Mouse (Mus musculus) left cerebral cortex, postnatal 4 days (tissue): ENCODE results near the gene Slc2a4. TPM values are rescaled to one million over a fixed set of nuclear protein-coding genes. Genes with fewer than 3 reads are reported as not detected.
"Not testable (repeated sequence)": the region's sequence is repeated elsewhere in the genome, so short reads cannot be mapped to it uniquely, and the experiment has no call there.

Source experiments
- DNase-seq: peaks from one replicate; pipeline ENCODE4 v3.0.0-alpha.2; 2022
- intact Hi-C: fragments of 180-260 bp; cut with DNase I; formaldehyde crosslinking; loops from one replicate; pipeline ENCODE4 v1.15.1; 2025
- total RNA-seq, 2 experiments: library from RNA; stranded (reverse); gene quantifications; 2 replicates each; pipeline ENCODE4 v1.2.3; 2021

Slc2a4 gene
- total RNA-seq, 2 experiments from 2014 or later = 1.7 to 3.2 TPM

- no peak for DNase-seq
Observed at GRCm38 (mm10) chr11:69945997-69946891, 1.7 kb downstream of the Slc2a4 start.

GRCm38 (mm10) chr11:69945216-69945615 is 2.8 kb downstream of the Slc2a4 start:
- intact Hi-C loops = no loop called here
- DNase-seq = no peak

More at GRCm38 (mm10) chr11:69945997-69946891, 1.7 kb downstream of the Slc2a4 start:
- intact Hi-C loops = no loop called here

GRCm38 (mm10) chr11:69940962-69941361 is 7.0 kb downstream of the Slc2a4 start:
- intact Hi-C loops = no loop called here
- peak; percentile 87 for DNase-seq

GRCm38 (mm10) chr11:69939731-69940130 is 8.3 kb downstream of the Slc2a4 start:
- intact Hi-C loops = loop anchor here (10.0 kb wide), 1 partner anchor 45 kb away; the partner anchor contains the start of genes Ctdnep1 and Elp5
- no peak for DNase-seq

DNA sequence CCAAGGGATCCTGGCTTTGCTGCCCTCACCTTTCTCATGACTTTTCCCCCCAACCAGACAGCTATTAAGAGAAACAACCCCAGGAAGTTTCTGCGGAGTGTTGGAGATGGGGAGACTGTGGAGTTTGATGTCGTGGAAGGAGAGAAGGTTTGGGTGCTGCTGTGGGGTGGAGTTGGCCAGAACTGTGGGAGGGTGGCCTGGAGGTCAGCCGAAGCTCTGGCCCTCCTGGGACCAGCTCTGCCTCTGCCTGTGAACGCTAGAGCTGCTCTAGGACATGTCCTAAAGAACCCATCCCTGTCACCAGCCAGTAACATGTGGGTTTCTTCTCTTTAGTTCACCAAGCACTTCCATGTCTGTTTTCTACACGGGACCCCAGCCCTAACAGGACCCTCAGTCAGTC is 8.8 kb downstream of the Slc2a4 start:
- intact Hi-C loops = loop anchor here (10.0 kb wide), 1 partner anchor 46 kb away; the partner anchor contains the start of genes Ctdnep1 and Elp5
- DNase-seq = no peak

DNA sequence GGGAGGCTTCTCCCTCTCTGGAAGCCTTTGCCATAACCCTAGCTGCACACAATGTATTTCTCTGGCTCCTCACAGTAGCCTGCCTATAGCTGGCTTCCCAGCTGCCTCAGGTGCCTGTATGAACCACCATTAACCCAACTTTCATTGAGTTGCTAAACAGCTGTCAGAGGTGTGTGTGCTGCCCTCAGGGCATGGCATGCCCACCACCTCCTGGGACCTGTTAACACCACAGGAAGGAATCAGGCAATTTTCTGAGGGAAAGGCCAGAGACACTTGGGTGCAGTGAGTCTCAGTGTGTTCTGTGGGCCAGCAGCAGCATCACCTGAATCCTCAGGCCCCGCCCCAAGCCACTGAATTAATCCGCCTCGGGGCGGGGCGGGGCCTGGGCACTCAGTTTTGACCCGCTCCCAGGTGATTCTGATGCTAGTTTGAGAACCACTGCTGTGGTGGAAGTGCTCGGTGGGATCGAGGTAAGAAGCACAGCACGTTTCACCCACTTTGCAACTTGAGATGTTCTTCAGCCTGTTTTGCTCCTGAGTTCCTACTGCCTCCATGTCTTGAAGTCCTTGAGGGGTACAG is 9.5 kb downstream of the Slc2a4 start:
- intact Hi-C loops = loop anchor here (10.0 kb wide), 1 partner anchor 46 kb away; the partner anchor contains the start of genes Ctdnep1 and Elp5
- no peak for DNase-seq

- intact Hi-C loops = loop anchor here (10.0 kb wide), 1 partner anchor 47 kb away; the partner anchor contains the start of genes Ctdnep1 and Elp5
- DNase-seq = no peak
Observed at GRCm38 (mm10) chr11:69937834-69938233, 10.2 kb downstream of the Slc2a4 start.

- intact Hi-C loops = loop anchor here (10.0 kb wide), 1 partner anchor 47 kb away; the partner anchor contains the start of genes Ctdnep1 and Elp5
- DNase-seq = peak; percentile 39
Observed at GRCm38 (mm10) chr11:69937385-69937784, 10.6 kb downstream of the Slc2a4 start.

GRCm38 (mm10) chr11:69936714-69937347 is 11.2 kb downstream of the Slc2a4 start:
- no peak for DNase-seq
- intact Hi-C loops = loop anchor here (10.0 kb wide), 1 partner anchor 48 kb away; the partner anchor contains the start of genes Ctdnep1 and Elp5

DNA sequence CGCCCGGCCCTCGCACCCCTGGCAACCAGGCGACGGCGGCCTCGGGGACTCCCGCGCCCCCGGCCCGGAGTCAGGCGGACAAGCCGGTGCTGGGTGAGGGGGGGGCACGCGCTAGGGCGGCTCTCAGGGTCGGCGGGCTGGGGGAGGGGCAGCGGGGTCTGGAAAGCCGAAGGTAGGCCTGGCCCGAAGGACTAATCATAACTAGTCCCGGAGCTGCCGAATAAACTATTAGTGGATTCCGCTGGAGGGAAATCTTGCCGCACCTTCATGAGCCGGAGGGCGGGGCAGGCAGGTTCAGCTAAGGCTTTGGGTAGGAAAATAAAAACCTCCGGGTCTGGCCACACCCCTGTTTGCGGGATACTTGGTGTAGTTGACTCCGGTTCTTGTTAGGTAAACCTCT is 11.8 kb downstream of the Slc2a4 start:
- DNase-seq = no peak
- intact Hi-C loops = loop anchor here (10.0 kb wide), 1 partner anchor 49 kb away; the partner anchor contains the start of genes Ctdnep1 and Elp5

GRCm38 (mm10) chr11:69935137-69935879 is 12.7 kb downstream of the Slc2a4 start, which contains the start of gene Ybx2:
Gene Ybx2, plus strand, starts transcription at chr11:69935796.
- intact Hi-C loops = loop anchor here (10.0 kb wide), 1 partner anchor 49 kb away; the partner anchor contains the start of genes Ctdnep1 and Elp5
- peak; percentile 96 for DNase-seq

DNA sequence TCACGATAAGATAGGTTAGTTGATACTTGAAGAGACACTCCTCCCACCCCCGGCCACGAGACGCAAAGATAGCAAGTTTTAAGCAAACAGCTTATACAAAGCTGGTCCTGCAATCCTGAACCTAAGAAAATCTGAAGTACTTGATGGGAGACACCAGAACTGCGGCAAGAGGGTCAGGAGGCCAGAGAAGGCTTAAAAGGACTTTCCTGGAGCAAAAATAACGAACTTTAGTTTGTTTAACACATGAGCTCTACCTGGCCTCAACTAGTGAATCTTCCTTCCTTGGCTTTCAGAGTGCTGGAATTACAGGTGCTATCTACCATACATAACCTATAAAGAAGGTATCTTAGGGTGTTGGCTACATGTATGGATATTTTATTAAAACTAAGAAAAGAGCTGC is 13.3 kb downstream of the Slc2a4 start:
- intact Hi-C loops = loop anchor here (5.0 to 10.0 kb wide), 2 partner anchors 50 to 278 kb away; partner anchors contain the start of genes Ctdnep1, Elp5 and Slc16a11
- DNase-seq = no peak

GRCm38 (mm10) chr11:69934169-69934568 is 13.8 kb downstream of the Slc2a4 start:
- peak; percentile 97 for DNase-seq
- intact Hi-C loops = loop anchor here (5.0 to 10.0 kb wide), 2 partner anchors 51 to 278 kb away; partner anchors contain the start of genes Ctdnep1, Elp5 and Slc16a11

DNA sequence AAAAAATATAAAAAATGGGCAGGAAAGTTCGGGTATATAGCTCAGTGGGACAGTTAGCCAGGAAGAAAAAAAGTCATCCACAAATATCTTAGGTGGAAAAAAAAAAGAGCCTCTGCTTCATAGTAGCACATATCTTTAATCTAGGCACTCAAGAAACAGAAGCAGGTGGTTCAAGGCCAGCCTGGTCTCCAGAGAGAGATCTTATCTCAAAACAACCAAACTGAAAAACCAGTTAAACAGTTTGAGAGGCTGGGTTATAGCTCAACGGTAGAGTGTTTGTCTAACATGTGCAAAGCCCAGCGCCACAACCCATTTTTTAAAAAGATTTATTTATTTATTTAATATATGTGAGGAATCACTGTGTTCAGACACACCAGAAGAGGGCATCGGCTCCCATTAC is 14.9 kb downstream of the Slc2a4 start:
- intact Hi-C loops = loop anchor here (5.0 to 10.0 kb wide), 2 partner anchors 52 to 279 kb away; partner anchors contain the start of genes Ctdnep1, Elp5 and Slc16a11
- DNase-seq = no peak

GRCm38 (mm10) chr11:69932254-69932653 is 15.7 kb downstream of the Slc2a4 start:
- no peak for DNase-seq
- intact Hi-C loops = loop anchor here (5.0 to 10.0 kb wide), 2 partner anchors 53 to 280 kb away; partner anchors contain the start of genes Ctdnep1, Elp5 and Slc16a11

GRCm38 (mm10) chr11:69931769-69932168 is 16.2 kb downstream of the Slc2a4 start:
- no peak for DNase-seq
- intact Hi-C loops = loop anchor here (5.0 to 10.0 kb wide), 2 partner anchors 53 to 281 kb away; partner anchors contain the start of genes Ctdnep1, Elp5 and Slc16a11

GRCm38 (mm10) chr11:69930967-69931537 is 16.9 kb downstream of the Slc2a4 start:
- DNase-seq = no peak
- intact Hi-C loops = loop anchor here (5.0 to 10.0 kb wide), 2 partner anchors 54 to 281 kb away; partner anchors contain the start of genes Ctdnep1, Elp5 and Slc16a11

- DNase-seq = not testable (repeated sequence)
- intact Hi-C loops = loop anchor here (5.0 to 10.0 kb wide), 2 partner anchors 55 to 282 kb away; partner anchors contain the start of genes Ctdnep1, Elp5 and Slc16a11
Observed at GRCm38 (mm10) chr11:69930176-69930575, 17.8 kb downstream of the Slc2a4 start.

DNA sequence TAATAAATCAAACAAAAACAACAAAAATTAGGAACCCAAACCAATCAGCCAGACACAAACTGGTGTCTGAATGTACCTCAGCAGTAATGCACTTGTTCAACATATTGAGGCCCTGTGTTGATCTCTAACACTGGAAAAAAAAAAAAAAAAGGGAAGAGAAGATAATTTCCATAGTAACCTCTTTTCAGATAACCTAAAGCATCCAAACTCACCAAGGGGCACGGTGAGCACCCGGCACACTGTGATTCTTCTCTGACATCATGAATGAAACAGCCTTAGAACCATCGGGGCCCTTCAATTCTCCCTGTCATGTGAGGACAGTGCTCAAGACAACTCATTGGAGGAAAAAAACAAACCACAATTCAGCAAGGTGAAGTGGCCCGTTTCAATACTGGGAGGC is 18.3 kb downstream of the Slc2a4 start:
- DNase-seq = no peak
- intact Hi-C loops = loop anchor here (5.0 to 10.0 kb wide), 2 partner anchors 55 to 283 kb away; partner anchors contain the start of genes Ctdnep1, Elp5 and Slc16a11
